Mouse (Mus musculus) small intestine, adult 2 months (tissue): ENCODE results near the gene Kcnt2. TPM values are rescaled to one million over a fixed set of nuclear protein-coding genes. Genes with fewer than 3 reads are reported as not detected.

ENCODE experiments used
- H3K27ac ChIP-seq: fragments of 200-500 bp; 2 replicates; pipeline ENCODE4 v1.5.1; 2012; ENCODE audit warnings: low read depth, low read length, control low read depth, inconsistent platforms; ENCODE audit not compliant: insufficient read depth
- H3K27me3 ChIP-seq: fragments of 200-500 bp; 2 replicates; pipeline ENCODE4 v1.6.1; 2012; ENCODE audit warnings: mild to moderate bottlenecking, moderate library complexity, low read length, inconsistent platforms; ENCODE audit not compliant: control insufficient read depth, insufficient read depth
- H3K36me3 ChIP-seq: fragments of 200-500 bp; 2 replicates; pipeline ENCODE4 v1.6.1; 2012; ENCODE audit warnings: mild to moderate bottlenecking, low read length, control low read depth, inconsistent platforms; ENCODE audit not compliant: control insufficient read depth, insufficient read depth
- H3K4me1 ChIP-seq: fragments of 200-500 bp; 2 replicates; pipeline ENCODE4 v1.6.1; 2012; ENCODE audit warnings: low read length, inconsistent platforms, mixed read lengths; ENCODE audit not compliant: control insufficient read depth, insufficient read depth, insufficient read length
- H3K4me3 ChIP-seq: fragments of 200-500 bp; 2 replicates; pipeline ENCODE4 v1.5.1; 2012; ENCODE audit warnings: low read depth, mild to moderate bottlenecking, control low read depth, inconsistent platforms, low read length, moderate library complexity
- CTCF ChIP-seq: fragments of 200-500 bp; IDR thresholded peaks from 2 replicates; pipeline ENCODE4 v1.5.1; 2012; ENCODE audit warnings: low read depth, mild to moderate bottlenecking, control low read depth, inconsistent platforms, low read length, moderate library complexity, mixed read lengths; ENCODE audit not compliant: insufficient replicate concordance, insufficient read length; ENCODE audit errors: extremely low read depth
- POLR2A ChIP-seq: fragments of 200-500 bp; IDR thresholded peaks from 2 replicates; pipeline ENCODE4 v1.6.1; 2012; ENCODE audit warnings: low read depth, mild to moderate bottlenecking, control low read depth, inconsistent platforms, low read length, moderate library complexity
- WGBS: fragments of 180-500 bp; shearing (Covaris S2); methylation state at CpG from one replicate; pipeline ENCODE4 v1.1.7; 2018; 5-methylcytosine and 5-hydroxymethylcytosine counted together
- polyA plus RNA-seq: library from polyadenylated mRNA; depleted of rRNA; stranded (reverse); fragments of >200 nt; gene quantifications from 2 replicates; pipeline ENCODE4 v1.2.3, GENCODE M21; 2012

The Kcnt2 gene
- polyA plus RNA-seq, 1 experiment: not detected

- 35% methylated on average over 4 of the region's 4 CpGs for WGBS
- H3K4me3 ChIP-seq: no peak overlapping the region
- peaks cover 4% of the 10 kb centered on the region; the same call in 1 of the 2 replicates for H3K4me1 ChIP-seq
- no peaks in the 10 kb centered on the region for H3K27me3 ChIP-seq
- no peak overlapping the region for H3K27ac ChIP-seq
- no peaks in the 10 kb centered on the region for H3K36me3 ChIP-seq
- no peak for TF ChIP-seq POLR2A
- TF ChIP-seq CTCF: no peak
Observed at GRCm38 (mm10) chr1:140406631-140407288, 160.8 kb downstream of the Kcnt2 start.

GRCm38 (mm10) chr1:140415761-140416160, 169.8 kb downstream of the Kcnt2 start:
- no peak for TF ChIP-seq CTCF
- 16% methylated on average over 1 of the region's 1 CpGs for WGBS
- H3K4me1 ChIP-seq: no peaks in the 10 kb centered on the region
- no peaks in the 10 kb centered on the region for H3K36me3 ChIP-seq
- no peaks in the 10 kb centered on the region for H3K27me3 ChIP-seq
- peak overlapping the region; percentile 69 for H3K27ac ChIP-seq
- H3K4me3 ChIP-seq: no peak overlapping the region

DNA sequence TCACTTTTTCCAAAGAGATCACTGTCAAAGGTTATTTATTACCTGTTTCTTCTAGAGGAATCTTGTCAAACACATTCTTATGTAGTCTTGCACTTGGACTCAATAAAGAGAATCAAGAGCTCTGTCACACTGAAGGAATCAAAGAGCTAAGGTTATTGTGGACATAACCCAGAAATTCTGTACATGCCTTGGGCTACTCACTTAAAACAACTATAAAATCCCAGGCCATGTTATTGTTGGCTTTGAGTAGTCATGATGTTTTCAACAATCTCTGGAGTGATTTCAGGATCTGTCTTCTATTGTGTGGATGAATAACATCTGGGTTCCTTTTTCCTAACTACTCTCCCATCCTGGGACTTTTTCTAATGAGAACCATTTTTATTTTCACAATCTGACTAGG, 177.0 kb downstream of the Kcnt2 start:
- TF ChIP-seq CTCF: no peak
- TF ChIP-seq POLR2A: no peak
- H3K4me3 ChIP-seq: no peak overlapping the region
- no peaks in the 10 kb centered on the region for H3K36me3 ChIP-seq
- H3K4me1 ChIP-seq: no peaks in the 10 kb centered on the region
- no peak overlapping the region for H3K27ac ChIP-seq
- H3K27me3 ChIP-seq: no peaks in the 10 kb centered on the region

- Histone ChIP-seq H3K4me1 (no peaks in the 10 kb centered on the region), H3K27ac (no peak overlapping the region), H3K4me3 (no peak overlapping the region), H3K27me3 (no peaks in the 10 kb centered on the region), H3K36me3 (no peaks in the 10 kb centered on the region)
- 65% methylated on average over 2 of the region's 2 CpGs for WGBS
- TF ChIP-seq CTCF (no peak), POLR2A (no peak)
Observed at GRCm38 (mm10) chr1:140429284-140429850, 183.4 kb downstream of the Kcnt2 start.

GRCm38 (mm10) chr1:140432039-140432438, 186.1 kb downstream of the Kcnt2 start:
- H3K4me3 ChIP-seq: no peak overlapping the region
- H3K36me3 ChIP-seq: no peaks in the 10 kb centered on the region
- H3K4me1 ChIP-seq: no peaks in the 10 kb centered on the region
- no peaks in the 10 kb centered on the region for H3K27me3 ChIP-seq
- TF ChIP-seq POLR2A (no peak), CTCF (no peak)
- WGBS: 59% methylated on average over 1 of the region's 1 CpGs
- no peak overlapping the region for H3K27ac ChIP-seq

DNA sequence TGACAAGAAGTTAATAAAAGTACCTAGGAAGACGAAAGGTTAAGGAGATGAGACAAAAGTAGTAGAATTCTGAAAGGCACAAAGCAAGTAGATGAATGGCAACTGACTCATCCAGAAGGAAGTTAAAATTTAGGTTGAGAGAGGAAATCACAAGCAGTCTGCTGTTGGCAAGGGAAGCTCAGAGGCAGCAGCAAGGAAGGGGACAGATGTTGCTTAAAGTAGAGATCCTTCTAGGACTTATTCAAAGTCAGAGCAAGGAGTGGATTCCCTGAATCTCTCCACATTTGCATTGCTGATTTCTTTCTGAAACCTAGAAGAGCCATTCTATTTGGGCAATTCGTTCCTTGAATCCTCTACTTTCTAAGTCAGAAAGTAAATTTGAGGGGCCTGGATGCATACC, 188.8 kb downstream of the Kcnt2 start:
- no peaks in the 10 kb centered on the region for H3K27me3 ChIP-seq
- no peaks in the 10 kb centered on the region for H3K36me3 ChIP-seq
- no peak overlapping the region for H3K4me3 ChIP-seq
- no peak overlapping the region for H3K27ac ChIP-seq
- TF ChIP-seq POLR2A (no peak), CTCF (no peak)
- 73% methylated on average over 2 of the region's 2 CpGs for WGBS
- no peaks in the 10 kb centered on the region for H3K4me1 ChIP-seq

DNA sequence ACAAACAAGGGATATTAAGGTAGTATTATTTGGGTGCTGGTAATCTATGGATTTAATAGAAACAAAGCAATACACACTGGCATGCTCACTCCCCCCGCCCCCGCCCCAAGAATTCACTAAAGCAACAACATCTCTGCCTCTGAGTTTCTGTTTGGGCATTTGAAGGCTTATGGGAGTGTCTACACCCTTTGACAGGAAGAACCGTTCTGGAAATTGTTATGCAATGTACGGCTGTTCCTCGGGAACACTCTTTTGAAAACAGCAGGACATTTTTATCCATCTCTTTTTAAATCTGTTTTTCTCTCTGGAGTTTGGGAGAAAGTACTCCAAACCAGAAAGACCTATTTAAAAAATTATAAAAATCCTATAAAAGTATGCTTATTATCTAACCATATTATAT, 192.2 kb downstream of the Kcnt2 start:
- WGBS: 74% methylated on average over 5 of the region's 5 CpGs

GRCm38 (mm10) chr1:140443904-140444303, 197.9 kb downstream of the Kcnt2 start:
- 33% methylated on average over 1 of the region's 1 CpGs for WGBS
- TF ChIP-seq CTCF: no peak
- H3K4me3 ChIP-seq: no peak overlapping the region
- H3K36me3 ChIP-seq: no peaks in the 10 kb centered on the region
- H3K27me3 ChIP-seq: no peaks in the 10 kb centered on the region
- no peak overlapping the region for H3K27ac ChIP-seq
- no peaks in the 10 kb centered on the region for H3K4me1 ChIP-seq

More for the DNA sequence above, 192.2 kb downstream of the Kcnt2 start:
- Histone ChIP-seq H3K27me3 (no peaks in the 10 kb centered on the region), H3K36me3 (no peaks in the 10 kb centered on the region), H3K4me1 (no peaks in the 10 kb centered on the region), H3K27ac (no peak overlapping the region), H3K4me3 (no peak overlapping the region)
- TF ChIP-seq POLR2A: no peak
- no peak for TF ChIP-seq CTCF
